Mouse (Mus musculus): ENCODE measurements at regions not wholly inside any gene's neighbourhood (a gene's known extent, or its start where the extent isn't known, plus 50 kb on each side); places are given as distances from the start of the nearest gene placed in this dataset.

GRCm38 (mm10) chr2:131436149-131436548 lies 55.1 kb upstream of the Smox start:
- no peak overlapping the region for H3K27ac ChIP-seq (replicated peaks)
- H3K9ac ChIP-seq, result no peak overlapping the region
- H3K36me3 ChIP-seq, result no peaks in the 10 kb centered on the region
- H3K4me3 ChIP-seq (replicated peaks), result no peak overlapping the region
- H3K4me2 ChIP-seq (replicated peaks), result no peak overlapping the region
- WGBS, result 59% methylated on average over 9 of the region's 9 CpGs
- H3K4me1 ChIP-seq, result no peaks in the 10 kb centered on the region
- H3K9me3 ChIP-seq (replicated peaks), result no peaks in the 10 kb centered on the region
- no peak for ATAC-seq (ENCODE audit: insufficient number of reproducible peaks, low FRiP score, low TSS enrichment, low read depth)
- H3K27me3 ChIP-seq, result no peaks in the 10 kb centered on the region

DNA sequence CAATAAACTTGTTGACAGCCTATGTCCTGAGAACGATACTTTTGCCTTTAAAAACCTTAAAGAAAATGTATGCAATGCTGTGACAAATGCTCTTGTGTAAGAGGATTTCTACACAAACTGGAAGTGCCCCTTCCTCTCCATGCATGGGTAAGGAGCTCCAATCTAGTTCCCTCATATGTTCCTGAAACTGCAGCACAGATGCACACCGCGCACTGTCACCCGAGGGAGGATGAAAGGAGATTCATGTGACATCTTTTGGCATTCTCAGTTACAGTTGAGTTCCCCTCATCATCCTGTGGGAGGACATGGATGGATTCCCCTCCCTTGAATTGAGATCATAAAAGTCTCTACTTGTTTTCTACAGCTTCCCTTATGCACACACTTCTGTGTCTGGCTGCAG lies 60.8 kb upstream of the Smox start:
- Histone ChIP-seq H3K4me3 (replicated peaks) (no peak overlapping the region), H3K27me3 (no peaks in the 10 kb centered on the region), H3K4me2 (replicated peaks) (no peak overlapping the region), H3K36me3 (no peaks in the 10 kb centered on the region), H3K9ac (no peak overlapping the region), H3K9me3 (replicated peaks) (no peaks in the 10 kb centered on the region), H3K4me1 (no peaks in the 10 kb centered on the region), H3K27ac (replicated peaks) (no peak overlapping the region)
- 75% methylated on average over 4 of the region's 4 CpGs for WGBS
- no peak for ATAC-seq (ENCODE audit: insufficient number of reproducible peaks, low FRiP score, low TSS enrichment, low read depth)

GRCm38 (mm10) chr2:131428089-131428488 lies 63.2 kb upstream of the Smox start:
- no peaks in the 10 kb centered on the region for H3K27me3 ChIP-seq
- ATAC-seq (ENCODE audit: insufficient number of reproducible peaks, low FRiP score, low TSS enrichment, low read depth), result no peak

DNA sequence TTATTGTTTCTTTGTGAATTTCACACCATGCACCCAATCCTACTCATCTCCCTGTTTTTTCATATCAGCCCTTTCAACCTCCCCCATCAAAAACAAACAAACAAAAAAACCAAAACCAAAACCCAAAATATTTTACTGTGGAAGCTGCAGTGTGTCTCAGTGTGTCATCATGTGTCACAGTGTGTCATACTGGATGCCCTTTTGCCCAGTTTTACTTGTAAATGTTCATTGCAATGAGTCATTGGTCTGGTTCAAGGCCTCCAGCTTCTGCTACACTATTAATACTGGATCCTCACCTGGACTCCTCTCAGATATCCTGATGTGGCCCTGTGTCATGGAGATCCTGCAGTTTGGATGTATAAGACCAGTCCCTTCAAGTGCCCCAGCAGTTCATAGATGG lies 64.4 kb upstream of the Smox start:
- H3K4me3 ChIP-seq (replicated peaks), result no peak overlapping the region
- no peak overlapping the region for H3K27ac ChIP-seq (replicated peaks)
- H3K4me2 ChIP-seq (replicated peaks), result no peak overlapping the region
- no peaks in the 10 kb centered on the region for H3K4me1 ChIP-seq
- no peak overlapping the region for H3K9ac ChIP-seq
- no peak for ATAC-seq (ENCODE audit: insufficient number of reproducible peaks, low FRiP score, low TSS enrichment, low read depth)
- H3K27me3 ChIP-seq, result no peaks in the 10 kb centered on the region
- no peaks in the 10 kb centered on the region for H3K9me3 ChIP-seq (replicated peaks)
- H3K36me3 ChIP-seq, result no peaks in the 10 kb centered on the region

More at GRCm38 (mm10) chr2:131428089-131428488, 63.2 kb upstream of the Smox start:
- H3K9ac ChIP-seq, result no peak overlapping the region
- H3K27ac ChIP-seq (replicated peaks), result no peak overlapping the region
- no peaks in the 10 kb centered on the region for H3K4me1 ChIP-seq
- no peaks in the 10 kb centered on the region for H3K36me3 ChIP-seq
- no peak overlapping the region for H3K4me3 ChIP-seq (replicated peaks)
- H3K9me3 ChIP-seq (replicated peaks), result no peaks in the 10 kb centered on the region
- 66% methylated on average over 4 of the region's 4 CpGs for WGBS
- H3K4me2 ChIP-seq (replicated peaks), result no peak overlapping the region

- H3K9ac ChIP-seq, result no peak overlapping the region
- no peak overlapping the region for H3K4me2 ChIP-seq (replicated peaks)
- no peak overlapping the region for H3K4me3 ChIP-seq (replicated peaks)
- H3K27me3 ChIP-seq, result no peaks in the 10 kb centered on the region
- no peaks in the 10 kb centered on the region for H3K9me3 ChIP-seq (replicated peaks)
- H3K27ac ChIP-seq (replicated peaks), result no peak overlapping the region
- ATAC-seq (ENCODE audit: insufficient number of reproducible peaks, low FRiP score, low TSS enrichment, low read depth), result no peak
- 71% methylated on average over 11 of the region's 11 CpGs for WGBS
- H3K36me3 ChIP-seq, result no peaks in the 10 kb centered on the region
- no peaks in the 10 kb centered on the region for H3K4me1 ChIP-seq
Observed at GRCm38 (mm10) chr2:131423616-131424320, 67.5 kb upstream of the Smox start.

DNA sequence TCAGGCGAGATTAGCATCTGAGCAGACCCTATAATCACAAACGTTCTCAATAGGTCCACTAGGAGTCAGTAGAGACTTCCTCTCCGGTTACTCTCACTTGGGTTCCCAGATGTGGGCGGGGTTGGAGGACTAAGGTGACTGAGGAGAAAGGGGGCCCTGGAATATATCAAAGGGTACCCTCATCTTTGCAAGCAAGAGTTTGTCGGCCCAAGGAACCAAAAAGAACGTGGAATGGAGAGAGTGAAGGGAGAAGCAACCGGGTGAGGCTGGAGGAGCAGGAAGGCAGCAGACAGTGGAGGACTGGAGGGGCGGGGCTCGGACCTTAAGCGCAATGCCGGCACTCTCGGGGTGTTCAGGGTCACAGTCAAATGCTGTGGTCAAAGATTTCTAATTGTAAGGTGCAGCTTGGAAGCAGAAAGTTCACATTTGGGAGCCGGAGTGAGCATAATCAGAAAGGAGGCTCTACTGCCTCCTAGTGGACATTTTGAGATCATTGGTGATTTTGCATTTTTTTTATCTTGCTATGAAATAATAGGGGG lies 68.3 kb upstream of the Smox start:
- no peaks in the 10 kb centered on the region for H3K27me3 ChIP-seq
- H3K9me3 ChIP-seq (replicated peaks), result no peaks in the 10 kb centered on the region
- no peaks in the 10 kb centered on the region for H3K4me1 ChIP-seq
- H3K36me3 ChIP-seq, result no peaks in the 10 kb centered on the region
- under 1% methylated on average over 13 of the region's 13 CpGs for WGBS
- H3K9ac ChIP-seq, result peak overlapping the region; percentile 44
- peak overlapping the region; percentile 65; the same call in 1 of the 2 replicates for H3K27ac ChIP-seq (replicated peaks)
- H3K4me3 ChIP-seq (replicated peaks), result peak overlapping the region; percentile 58
- peak overlapping the region; percentile 92 for H3K4me2 ChIP-seq (replicated peaks)
- ATAC-seq (ENCODE audit: insufficient number of reproducible peaks, low FRiP score, low TSS enrichment, low read depth), result peak; percentile 80; the same call in 1 of the 2 replicates

DNA sequence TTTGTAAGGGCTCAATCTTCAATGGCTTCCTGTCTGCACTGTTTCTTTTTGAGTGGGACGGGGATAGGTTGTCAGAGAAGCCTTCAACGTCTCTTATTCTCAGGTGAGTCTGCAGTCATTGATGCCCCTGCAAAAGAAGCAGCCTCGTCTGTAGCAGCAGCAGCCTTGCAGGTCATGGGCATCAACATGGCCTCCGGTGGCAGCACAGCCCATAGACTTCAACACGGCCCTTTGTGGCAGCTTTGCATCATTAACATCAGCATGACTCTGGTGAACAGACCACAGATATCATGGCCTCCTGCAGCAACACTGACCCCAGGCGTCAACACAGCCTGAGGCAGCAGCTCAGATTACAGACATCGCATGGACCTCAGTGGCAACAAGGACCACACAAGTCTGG lies 65.4 kb upstream of the Rnf24 start:
- no peak overlapping the region for H3K27ac ChIP-seq (replicated peaks)
- no peak overlapping the region for H3K4me3 ChIP-seq (replicated peaks)
- no peak overlapping the region for H3K9ac ChIP-seq
- no peaks in the 10 kb centered on the region for H3K27me3 ChIP-seq
- no peak overlapping the region for H3K4me2 ChIP-seq (replicated peaks)
- H3K9me3 ChIP-seq (replicated peaks), result no peaks in the 10 kb centered on the region
- no peaks in the 10 kb centered on the region for H3K4me1 ChIP-seq
- 61% methylated on average over 7 of the region's 7 CpGs for WGBS
- no peak for ATAC-seq (ENCODE audit: insufficient number of reproducible peaks, low FRiP score, low TSS enrichment, low read depth)
- H3K36me3 ChIP-seq, result no peaks in the 10 kb centered on the region

DNA sequence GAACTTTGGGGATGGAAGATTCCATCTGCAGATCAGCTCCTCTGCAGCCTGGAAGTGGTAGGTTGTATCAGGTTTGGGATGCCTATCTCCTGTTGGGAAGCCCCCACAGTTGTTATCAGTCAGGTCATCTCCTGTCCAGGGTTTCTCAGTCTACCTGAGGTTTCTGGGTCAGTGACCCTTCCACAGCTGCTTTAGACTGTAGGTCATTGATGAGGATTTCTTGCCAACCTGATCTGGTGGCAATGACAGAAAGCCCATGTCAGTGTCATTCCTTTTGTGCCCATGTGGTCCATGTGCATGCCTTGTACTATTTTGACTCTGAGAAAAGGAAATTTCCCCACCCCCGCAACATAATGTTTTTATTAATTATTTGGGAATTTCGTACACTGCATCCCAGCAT lies 64.8 kb upstream of the Rnf24 start:
- Histone ChIP-seq H3K27ac (replicated peaks) (no peak overlapping the region), H3K27me3 (no peaks in the 10 kb centered on the region), H3K9me3 (replicated peaks) (no peaks in the 10 kb centered on the region), H3K36me3 (no peaks in the 10 kb centered on the region), H3K4me1 (no peaks in the 10 kb centered on the region), H3K4me2 (replicated peaks) (no peak overlapping the region), H3K4me3 (replicated peaks) (no peak overlapping the region), H3K9ac (no peak overlapping the region)
- WGBS, result 72% methylated on average over 2 of the region's 2 CpGs
- ATAC-seq (ENCODE audit: insufficient number of reproducible peaks, low FRiP score, low TSS enrichment, low read depth), result no peak

GRCm38 (mm10) chr2:131416482-131416881 lies 63.8 kb upstream of the Rnf24 start:
- no peaks in the 10 kb centered on the region for H3K4me1 ChIP-seq
- H3K36me3 ChIP-seq, result no peaks in the 10 kb centered on the region
- H3K4me3 ChIP-seq (replicated peaks), result no peak overlapping the region
- H3K4me2 ChIP-seq (replicated peaks), result no peak overlapping the region
- ATAC-seq (ENCODE audit: insufficient number of reproducible peaks, low FRiP score, low TSS enrichment, low read depth), result no peak
- WGBS, result 40% methylated on average over 6 of the region's 6 CpGs
- H3K9me3 ChIP-seq (replicated peaks), result no peaks in the 10 kb centered on the region
- no peak overlapping the region for H3K27ac ChIP-seq (replicated peaks)
- no peak overlapping the region for H3K9ac ChIP-seq
- H3K27me3 ChIP-seq, result no peaks in the 10 kb centered on the region

DNA sequence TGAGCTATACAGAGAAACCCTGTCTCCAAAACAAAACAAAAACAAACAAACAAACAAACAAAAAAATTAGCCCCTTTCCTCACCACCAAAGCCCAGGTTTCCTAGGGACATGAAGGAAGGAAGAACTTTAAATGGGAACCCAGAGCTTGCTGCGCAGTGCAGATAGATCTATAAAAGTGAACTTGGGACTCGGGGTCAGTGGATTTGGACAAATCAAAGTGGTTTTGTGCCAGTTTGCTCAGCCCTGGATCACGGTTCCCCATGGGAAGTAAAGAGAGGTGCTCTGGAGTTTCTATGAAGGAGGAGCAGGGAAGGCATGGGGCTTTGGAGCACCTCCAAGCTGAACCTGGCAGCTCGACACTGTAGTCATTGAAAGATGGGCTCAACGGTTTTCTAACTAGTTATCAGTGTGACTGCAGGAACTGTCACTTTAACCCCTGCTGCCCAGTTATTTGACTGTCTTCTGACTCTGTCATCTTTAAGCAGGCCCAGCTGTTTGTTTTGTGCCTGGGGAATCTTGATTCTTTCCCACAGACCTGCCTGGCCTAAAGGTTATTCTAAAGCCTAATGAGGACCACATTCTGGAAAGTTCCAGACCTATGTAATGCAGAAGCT lies 58.3 kb upstream of the Rnf24 start:
- 70% methylated on average over 5 of the region's 5 CpGs for WGBS

DNA sequence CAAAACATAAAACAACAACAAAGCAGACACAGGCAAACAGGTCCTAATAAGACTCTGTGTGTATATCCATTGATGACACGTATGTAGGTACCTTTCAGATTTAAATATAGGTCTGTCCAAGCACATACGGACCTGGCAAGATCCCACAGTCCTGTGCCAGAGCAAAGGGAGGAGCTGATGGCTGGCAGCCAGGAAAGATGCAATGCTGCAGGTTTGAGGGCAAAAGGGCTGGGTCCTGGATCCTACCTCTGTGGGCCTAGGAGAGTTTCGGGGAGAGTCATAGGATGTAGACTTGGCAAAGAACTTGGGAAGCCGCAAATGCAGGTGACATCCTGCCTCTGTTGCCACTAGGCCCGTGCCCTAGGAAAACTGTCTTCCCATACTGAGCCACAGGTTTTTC lies 54.6 kb upstream of the Rnf24 start:
- WGBS, result 76% methylated on average over 5 of the region's 5 CpGs
- no peak for ATAC-seq (ENCODE audit: insufficient number of reproducible peaks, low FRiP score, low TSS enrichment, low read depth)

More for the DNA sequence above, 58.3 kb upstream of the Rnf24 start:
- Histone ChIP-seq H3K4me1 (no peaks in the 10 kb centered on the region), H3K9ac (no peak overlapping the region), H3K36me3 (no peaks in the 10 kb centered on the region), H3K4me2 (replicated peaks) (no peak overlapping the region), H3K27ac (replicated peaks) (no peak overlapping the region), H3K9me3 (replicated peaks) (no peaks in the 10 kb centered on the region), H3K4me3 (replicated peaks) (no peak overlapping the region), H3K27me3 (no peaks in the 10 kb centered on the region)
- no peak for ATAC-seq (ENCODE audit: insufficient number of reproducible peaks, low FRiP score, low TSS enrichment, low read depth)

DNA sequence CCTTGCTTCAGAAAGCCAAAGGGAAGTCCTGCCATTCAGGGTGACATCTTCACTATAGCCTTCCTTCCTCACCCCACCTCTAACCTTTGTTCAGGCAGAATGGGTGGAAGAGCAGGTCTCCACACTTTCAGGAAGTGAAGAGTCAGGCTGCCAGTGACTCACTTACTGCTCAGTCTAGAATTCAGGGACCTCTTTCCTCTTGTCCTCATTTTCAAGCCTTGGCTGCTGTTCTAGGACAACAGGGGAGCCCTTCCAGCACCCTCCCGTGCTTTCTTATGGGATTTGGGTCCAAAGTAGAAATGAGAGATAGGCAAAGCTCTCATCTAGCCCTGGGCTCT lies 51.5 kb upstream of the Rnf24 start:
- H3K36me3 ChIP-seq, result no peaks in the 10 kb centered on the region
- no peak overlapping the region for H3K4me2 ChIP-seq (replicated peaks)
- WGBS, result 38% methylated on average over 1 of the region's 1 CpGs
- H3K27me3 ChIP-seq, result no peaks in the 10 kb centered on the region
- H3K4me3 ChIP-seq (replicated peaks), result no peak overlapping the region
- peaks cover 22% of the 10 kb centered on the region for H3K4me1 ChIP-seq
- no peak for ATAC-seq (ENCODE audit: insufficient number of reproducible peaks, low FRiP score, low TSS enrichment, low read depth)
- H3K9me3 ChIP-seq (replicated peaks), result no peaks in the 10 kb centered on the region
- no peak overlapping the region for H3K9ac ChIP-seq
- H3K27ac ChIP-seq (replicated peaks), result no peak overlapping the region

More for the DNA sequence above, 54.6 kb upstream of the Rnf24 start:
- Histone ChIP-seq H3K27me3 (no peaks in the 10 kb centered on the region), H3K4me1 (peaks cover 6% of the 10 kb centered on the region; the same call in 1 of the 2 replicates), H3K9ac (no peak overlapping the region), H3K4me3 (replicated peaks) (no peak overlapping the region), H3K36me3 (no peaks in the 10 kb centered on the region), H3K9me3 (replicated peaks) (no peaks in the 10 kb centered on the region), H3K27ac (replicated peaks) (no peak overlapping the region), H3K4me2 (replicated peaks) (no peak overlapping the region)

Measured in embryonic facial prominence, embryonic 15.5 days (tissue).